Mouse (Mus musculus): Measurements from ENCODE around the gene Rchy1. TPM values are rescaled to one million over a fixed set of nuclear protein-coding genes. Genes with fewer than 3 reads are reported as not detected.
"Not testable (repeated sequence)": the region's sequence is repeated elsewhere in the genome, so short reads cannot be mapped to it uniquely, and the experiment has no call there.

Rchy1 gene
- polyA plus RNA-seq, 1 experiment from 2014 or later, result 79.3 TPM

DNA sequence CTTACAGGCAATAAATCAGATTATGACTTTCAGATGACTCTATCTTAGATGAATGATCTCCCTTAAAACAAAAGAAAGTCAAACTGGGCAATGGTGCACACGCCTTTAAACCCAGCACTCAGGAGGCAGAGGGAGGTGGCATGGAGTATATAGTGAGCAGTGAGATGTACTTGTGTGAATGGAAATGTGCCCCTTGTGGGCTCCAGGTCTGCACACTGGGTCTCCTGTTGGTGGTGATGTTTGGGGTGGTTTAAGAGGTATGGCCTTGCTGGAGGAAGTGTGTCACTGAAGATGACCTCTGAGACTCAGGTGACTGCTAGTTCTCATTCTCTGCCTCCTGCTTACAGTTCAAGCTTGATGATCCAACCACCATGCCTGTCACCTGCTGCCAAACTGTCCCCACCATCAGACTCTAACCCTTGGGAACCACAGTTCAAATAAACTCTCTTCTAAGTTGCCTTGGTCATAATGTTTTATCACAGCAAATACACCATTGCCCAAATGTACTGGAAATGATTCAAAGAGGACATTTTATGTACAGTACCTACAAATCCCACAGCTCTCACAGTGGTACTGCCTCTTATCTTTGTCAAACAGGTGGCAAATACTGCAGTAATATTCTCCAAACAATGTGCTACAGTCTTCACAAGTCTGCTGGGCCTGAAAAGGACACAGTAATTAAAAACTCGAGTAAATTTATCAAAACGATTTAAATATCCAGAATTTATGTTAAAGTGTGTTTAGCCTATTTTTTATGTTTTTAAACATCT lies 5.7 kb downstream of the Rchy1 start:
- Histone ChIP-seq H3K4me1 (peaks cover 17% of the 10 kb centered on the region), H3K4me3 (no peak overlapping the region), H3K27ac (no peak overlapping the region), H3K4me2 (no peak overlapping the region), H3K9me3 (no peaks in the 10 kb centered on the region), H3K27me3 (replicated peaks) (no peaks in the 10 kb centered on the region), H3K9ac (no peak overlapping the region), H3K36me3 (replicated peaks) (peaks cover 15% of the 10 kb centered on the region; the same call in 1 of the 2 replicates)
- WGBS, result 96% methylated on average over 3 of the region's 3 CpGs
- ATAC-seq (replicated peaks), result no peak

DNA sequence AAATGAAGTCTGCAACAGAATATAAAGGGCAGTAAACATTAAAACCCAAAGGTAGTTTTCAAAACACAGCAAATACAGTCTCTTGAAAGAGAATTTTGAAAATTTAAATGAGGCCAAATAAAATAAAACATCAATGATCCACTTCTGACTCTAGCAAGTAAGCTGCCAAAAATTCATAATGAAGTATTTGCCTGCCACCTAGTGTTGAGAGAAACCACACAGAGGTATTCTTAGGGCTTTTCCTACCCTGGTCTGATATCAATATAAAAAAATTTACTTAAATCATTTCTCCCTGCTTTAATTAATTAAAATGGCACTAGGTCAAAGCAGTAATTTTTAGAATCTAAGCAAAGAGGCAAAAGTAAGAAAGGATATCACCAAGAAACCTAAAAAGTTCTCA lies 11.5 kb downstream of the Rchy1 start:
- no peaks in the 10 kb centered on the region for H3K27me3 ChIP-seq (replicated peaks)
- 0 out of 2 replicates have a peak, but pooled peaks have one; percentile 71 for ATAC-seq (replicated peaks)
- H3K9me3 ChIP-seq, result no peaks in the 10 kb centered on the region
- H3K4me3 ChIP-seq, result no peak overlapping the region
- H3K9ac ChIP-seq, result no peak overlapping the region
- no peak overlapping the region for H3K27ac ChIP-seq
- no peaks in the 10 kb centered on the region for H3K4me1 ChIP-seq
- H3K36me3 ChIP-seq (replicated peaks), result peaks cover 24% of the 10 kb centered on the region; the same call in 1 of the 2 replicates
- H3K4me2 ChIP-seq, result no peak overlapping the region

DNA sequence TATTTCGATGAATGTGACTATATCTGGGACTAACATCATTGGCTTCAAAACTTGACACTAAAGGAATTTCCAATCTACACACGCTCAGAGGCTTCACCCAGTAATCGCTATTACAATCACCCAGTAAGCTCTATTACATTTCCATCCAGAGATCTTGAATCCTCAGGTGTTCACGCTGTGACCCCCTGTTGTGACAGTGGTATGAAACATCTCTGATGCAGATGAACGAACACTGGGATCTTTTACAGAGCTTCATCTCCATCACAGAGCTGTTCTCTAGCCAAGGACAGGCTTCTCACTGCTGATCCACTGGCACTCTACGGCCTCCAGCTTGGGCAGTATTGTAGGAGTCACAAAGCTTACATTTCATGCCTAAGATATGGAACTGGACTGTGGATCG lies 13.4 kb downstream of the Rchy1 start:
- Histone ChIP-seq H3K4me2 (no peak overlapping the region), H3K36me3 (replicated peaks) (peaks cover 21% of the 10 kb centered on the region; the same call in 1 of the 2 replicates), H3K27ac (no peak overlapping the region), H3K4me1 (no peaks in the 10 kb centered on the region), H3K9ac (no peak overlapping the region), H3K9me3 (no peaks in the 10 kb centered on the region), H3K27me3 (replicated peaks) (no peaks in the 10 kb centered on the region), H3K4me3 (no peak overlapping the region)
- WGBS, result 91% methylated on average over 7 of the region's 7 CpGs
- ATAC-seq (replicated peaks), result no peak

DNA sequence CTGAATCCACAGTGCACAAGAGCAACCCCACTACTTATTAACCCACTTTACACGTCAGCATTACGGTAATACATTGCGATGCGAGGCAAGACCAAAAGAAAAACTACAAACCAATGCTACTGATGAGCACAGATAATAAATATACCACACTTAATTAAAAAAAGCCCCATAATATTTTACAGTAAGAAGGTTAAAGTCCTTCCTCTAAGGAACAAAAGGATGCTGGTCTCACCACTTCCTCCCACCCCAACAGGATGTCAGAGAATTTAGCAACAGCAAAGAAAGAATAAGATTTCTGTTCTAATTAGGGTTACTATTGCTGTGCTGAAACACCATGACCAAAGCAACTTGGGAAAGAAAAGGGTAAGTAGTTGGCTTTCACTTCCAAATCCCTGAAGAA lies 15.9 kb downstream of the Rchy1 start:
- H3K4me3 ChIP-seq, result no peak overlapping the region
- 97% methylated on average over 4 of the region's 4 CpGs for WGBS
- no peaks in the 10 kb centered on the region for H3K4me1 ChIP-seq
- no peaks in the 10 kb centered on the region for H3K9me3 ChIP-seq
- no peaks in the 10 kb centered on the region for H3K27me3 ChIP-seq (replicated peaks)
- H3K27ac ChIP-seq, result no peak overlapping the region
- H3K4me2 ChIP-seq, result no peak overlapping the region
- no peak for ATAC-seq (replicated peaks)
- H3K36me3 ChIP-seq (replicated peaks), result peaks cover 14% of the 10 kb centered on the region; the same call in 1 of the 2 replicates
- H3K9ac ChIP-seq, result no peak overlapping the region

DNA sequence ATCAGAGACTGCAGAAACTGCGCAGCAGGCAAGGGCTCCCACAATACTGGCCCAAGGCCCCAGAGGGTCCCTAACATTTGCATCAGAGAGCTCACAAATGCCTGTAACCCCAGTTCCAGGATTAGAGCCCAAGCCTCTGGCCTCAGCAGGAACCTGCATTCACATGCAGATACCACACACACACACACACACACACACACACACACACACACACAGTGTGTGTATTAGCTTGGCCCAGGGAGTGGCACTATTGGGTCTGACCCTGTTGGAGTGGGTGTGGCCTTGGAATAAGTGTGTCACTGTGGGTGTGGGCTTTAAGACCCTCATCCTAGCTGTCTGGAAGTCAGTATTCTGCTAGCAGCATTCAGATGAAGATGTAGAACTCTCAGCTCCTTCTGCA lies 17.3 kb downstream of the Rchy1 start:
- H3K27me3 ChIP-seq (replicated peaks); H3K9me3 ChIP-seq; H3K27ac ChIP-seq; ATAC-seq (replicated peaks); H3K9ac ChIP-seq; H3K4me2 ChIP-seq; H3K4me1 ChIP-seq; H3K4me3 ChIP-seq: not testable (repeated sequence)
- 44% methylated on average over 1 of the region's 1 CpGs for WGBS
- peaks cover 14% of the 10 kb centered on the region; the same call in 1 of the 2 replicates for H3K36me3 ChIP-seq (replicated peaks)

DNA sequence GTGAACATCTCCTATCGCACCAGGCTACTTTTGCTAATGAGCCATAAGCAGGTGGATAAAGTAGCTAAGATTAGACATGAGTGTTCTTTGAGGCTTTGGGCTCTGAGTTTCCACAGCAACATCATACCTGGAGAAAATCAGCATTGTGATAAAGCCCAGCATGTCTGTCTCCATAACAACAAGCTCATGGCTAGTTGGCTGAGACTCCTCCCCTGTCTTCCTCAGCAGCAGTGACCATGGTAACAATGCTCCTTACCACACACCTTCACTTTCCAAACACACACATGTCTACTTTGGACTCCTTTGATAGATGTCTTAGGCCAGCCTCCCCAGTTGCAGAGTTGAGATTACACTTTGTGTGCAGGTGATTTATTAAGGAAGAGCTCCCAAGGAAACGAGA lies 49.6 kb downstream of the Rchy1 start:
- no peak overlapping the region for H3K4me2 ChIP-seq
- H3K36me3 ChIP-seq (replicated peaks), result no peaks in the 10 kb centered on the region
- H3K9me3 ChIP-seq, result no peaks in the 10 kb centered on the region
- H3K4me3 ChIP-seq, result no peak overlapping the region
- H3K27me3 ChIP-seq (replicated peaks), result no peaks in the 10 kb centered on the region
- WGBS, result 72% methylated on average over 2 of the region's 2 CpGs
- H3K9ac ChIP-seq, result no peak overlapping the region
- no peak overlapping the region for H3K27ac ChIP-seq
- ATAC-seq (replicated peaks), result peak; percentile 79
- H3K4me1 ChIP-seq, result peaks cover 6% of the 10 kb centered on the region

DNA sequence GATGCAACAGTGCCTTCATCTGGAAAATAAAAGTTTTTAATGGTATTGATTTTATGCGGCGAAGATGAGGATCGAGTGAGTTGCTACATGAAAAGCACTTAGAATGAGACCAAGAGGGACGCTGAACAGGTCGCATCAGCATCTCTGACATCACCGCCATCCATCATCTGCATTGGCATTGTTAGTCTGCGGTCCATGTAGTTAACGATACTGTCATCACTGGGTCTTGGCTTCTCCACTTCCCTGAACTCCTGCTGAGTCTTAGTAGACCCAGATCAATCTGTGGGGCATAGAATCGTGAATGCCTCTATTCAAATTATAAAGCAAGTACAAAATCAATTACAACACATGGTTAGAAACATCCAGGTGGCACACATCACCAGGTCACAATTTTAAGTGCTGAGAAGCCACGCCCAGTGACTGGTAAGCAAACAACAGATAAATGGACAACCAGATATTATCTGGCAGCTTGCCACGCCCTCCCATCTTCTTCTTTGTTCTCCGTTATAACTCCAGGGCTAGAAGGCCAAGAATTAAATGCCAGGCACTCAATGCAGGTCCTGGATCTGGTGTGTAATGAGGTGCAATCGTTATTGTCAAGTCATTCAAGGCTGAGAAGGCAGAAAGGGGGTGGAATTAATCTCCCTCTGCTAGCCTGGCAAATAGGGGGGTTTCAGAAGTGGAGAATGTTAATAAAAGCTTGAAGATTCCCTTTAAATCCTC lies 51.3 kb downstream of the Rchy1 start:
- Histone ChIP-seq H3K9ac (no peak overlapping the region), H3K4me2 (no peak overlapping the region), H3K4me1 (peaks cover 6% of the 10 kb centered on the region), H3K9me3 (no peaks in the 10 kb centered on the region), H3K4me3 (no peak overlapping the region), H3K36me3 (replicated peaks) (no peaks in the 10 kb centered on the region), H3K27me3 (replicated peaks) (no peaks in the 10 kb centered on the region), H3K27ac (no peak overlapping the region)
- WGBS, result 72% methylated on average over 13 of the region's 13 CpGs
- ATAC-seq (replicated peaks), result 0 out of 2 replicates have a peak, but pooled peaks have one; percentile 34

DNA sequence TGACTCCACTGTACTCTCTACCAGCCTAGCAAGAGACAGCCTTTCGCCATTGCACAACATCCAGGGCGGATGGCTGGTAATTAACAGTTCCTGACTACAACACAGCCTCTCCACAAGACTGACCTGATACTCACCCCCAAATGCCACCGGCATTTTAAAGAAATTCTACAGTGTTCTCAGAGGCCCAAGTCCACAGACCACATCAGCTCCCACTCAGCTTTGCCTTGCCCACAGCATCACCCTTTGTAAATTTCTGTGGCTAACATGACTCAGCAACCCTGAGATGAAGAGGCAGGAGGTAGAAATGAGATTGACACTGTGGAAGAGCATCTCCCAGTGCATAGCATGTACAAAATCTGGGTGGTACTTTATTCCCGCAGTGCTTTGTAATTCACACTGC lies 52.3 kb downstream of the Rchy1 start:
- no peaks in the 10 kb centered on the region for H3K9me3 ChIP-seq
- H3K9ac ChIP-seq, result no peak overlapping the region
- H3K4me1 ChIP-seq, result peaks cover 6% of the 10 kb centered on the region
- no peaks in the 10 kb centered on the region for H3K36me3 ChIP-seq (replicated peaks)
- no peak overlapping the region for H3K4me3 ChIP-seq
- ATAC-seq (replicated peaks), result no peak
- 92% methylated on average over 4 of the region's 4 CpGs for WGBS
- H3K27me3 ChIP-seq (replicated peaks), result no peaks in the 10 kb centered on the region
- no peak overlapping the region for H3K4me2 ChIP-seq
- H3K27ac ChIP-seq, result no peak overlapping the region

DNA sequence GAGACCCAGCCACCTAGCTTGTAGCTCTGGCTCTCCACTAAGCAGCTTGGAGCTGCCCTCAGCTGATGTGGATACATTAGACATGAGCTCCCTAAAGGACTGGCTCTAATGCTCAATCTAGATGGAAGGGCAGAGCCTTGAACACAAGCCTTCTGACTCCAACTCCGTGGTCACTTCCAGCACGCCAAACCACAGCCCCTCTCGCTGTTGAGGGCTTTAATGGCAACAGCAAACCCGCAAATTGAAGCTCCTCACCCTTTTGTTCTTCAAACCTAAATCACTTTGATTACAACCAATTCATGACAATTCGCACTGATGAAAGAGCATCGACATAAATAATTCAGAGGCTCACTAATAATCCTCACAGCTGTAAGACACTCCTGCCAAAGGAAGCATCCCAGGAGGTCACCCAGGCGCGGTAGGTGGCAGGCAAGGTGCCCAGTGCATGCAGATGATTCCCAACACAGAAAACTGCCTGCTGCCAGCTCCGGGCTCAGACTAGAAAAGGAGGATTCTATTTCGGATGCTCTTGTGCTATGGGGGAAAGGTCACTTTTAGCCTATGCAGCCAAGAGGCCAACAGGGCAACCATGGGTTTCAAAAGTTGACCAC lies 53.8 kb downstream of the Rchy1 start:
- Histone ChIP-seq H3K27me3 (replicated peaks) (no peaks in the 10 kb centered on the region), H3K4me3 (no peak overlapping the region), H3K27ac (0 out of 2 replicates have a peak overlapping the region, but pooled peaks have one; percentile 29), H3K36me3 (replicated peaks) (no peaks in the 10 kb centered on the region), H3K4me1 (peaks cover 6% of the 10 kb centered on the region), H3K4me2 (no peak overlapping the region), H3K9me3 (no peaks in the 10 kb centered on the region), H3K9ac (no peak overlapping the region)
- WGBS, result 41% methylated on average over 10 of the region's 10 CpGs
- peak; percentile 55; the same call in 1 of the 2 replicates for ATAC-seq (replicated peaks)

Other genes starting within 250 kb of the Rchy1 start
- not detected in 2 replicates for gene Odaph, start 24.4 kb upstream of the Rchy1 start, polyA plus RNA-seq (2015; fragmentation: Nextera tagmentation; extraction: Ambion mirVana)
- gene Cdkl2, start 80.8 kb upstream of the Rchy1 start, polyA plus RNA-seq (2015; fragmentation: Nextera tagmentation; extraction: Ambion mirVana), result 9.8 and 10.5 TPM in 2 replicates
- gene G3bp2, start 120.7 kb upstream of the Rchy1 start, polyA plus RNA-seq (2015; fragmentation: Nextera tagmentation; extraction: Ambion mirVana), result 330 and 368 TPM in 2 replicates
- 42.1 and 42.5 TPM in 2 replicates for gene Uso1, start 174.9 kb upstream of the Rchy1 start, polyA plus RNA-seq (2015; fragmentation: Nextera tagmentation; extraction: Ambion mirVana)

All from midbrain, embryonic 15.5 days (tissue).